Mouse (Mus musculus) kidney, embryonic 14.5 days (tissue): ENCODE measurements around the gene Mdm2. TPM values are rescaled to one million over a fixed set of nuclear protein-coding genes. Genes with fewer than 3 reads are reported as not detected.

Experiments used
- ATAC-seq: fragments of 200-750 bp; cut with Nextera tagmentation; 2 replicates; pipeline ENCODE4 v1.8.0; 2017; ENCODE audit warnings: moderate number of reproducible peaks, mild to moderate bottlenecking, moderate TSS enrichment, moderate library complexity; ENCODE audit not compliant: low FRiP score, low TSS enrichment
- H3K27ac ChIP-seq: fragments of 300-500 bp; sonication (generic); 2 replicates; pipeline ENCODE4 v1.5.1; 2014; ENCODE audit warnings: low read depth, mild to moderate bottlenecking, low read length, moderate library complexity, mixed read lengths
- H3K27me3 ChIP-seq: fragments of 300-500 bp; sonication (generic); 2 replicates; pipeline ENCODE4 v1.6.1; 2014; ENCODE audit warnings: mild to moderate bottlenecking, low read length; ENCODE audit not compliant: control insufficient read depth, insufficient read depth
- H3K36me3 ChIP-seq: fragments of 300-500 bp; sonication (generic); 2 replicates; pipeline ENCODE4 v1.6.1; 2014; ENCODE audit warnings: low read length, mixed read lengths; ENCODE audit not compliant: control insufficient read depth, insufficient read depth
- H3K4me1 ChIP-seq: fragments of 300-500 bp; sonication (generic); 2 replicates; pipeline ENCODE4 v1.6.1; 2014; ENCODE audit warnings: low read length, mixed read lengths; ENCODE audit not compliant: control insufficient read depth, insufficient read depth
- H3K4me2 ChIP-seq: fragments of 300-500 bp; sonication (generic); replicated peaks from 2 replicates; pipeline ENCODE4 v1.6.1; 2014; ENCODE audit warnings: low read depth, mild to moderate bottlenecking, low read length
- H3K4me3 ChIP-seq: fragments of 300-500 bp; sonication (generic); 2 replicates; pipeline ENCODE4 v1.5.1; 2014; ENCODE audit warnings: mild to moderate bottlenecking, low read length
- H3K9ac ChIP-seq: fragments of 300-500 bp; sonication (generic); 2 replicates; pipeline ENCODE4 v1.6.1; 2014; ENCODE audit warnings: low read depth, mild to moderate bottlenecking, low read length, moderate library complexity
- H3K9me3 ChIP-seq: fragments of 300-500 bp; sonication (generic); 2 replicates; pipeline ENCODE4 v1.6.1; 2016; ENCODE audit warnings: low read length; ENCODE audit not compliant: control insufficient read depth
- WGBS: fragments of 180-500 bp; shearing (Covaris S2); extraction: QIAGEN DNeasy Blood & Tissue Kit; methylation state at CpG from one replicate; pipeline ENCODE4 v1.1.7; 2014; 5-methylcytosine and 5-hydroxymethylcytosine counted together
- polyA plus RNA-seq: library from polyadenylated mRNA; unstranded; fragments of >200 nt; fragmentation: Nextera tagmentation; extraction: Ambion mirVana; gene quantifications from 2 replicates; pipeline ENCODE4 v1.2.1, GENCODE M21; 2014

The Mdm2 gene
- polyA plus RNA-seq, 1 experiment from 2014 or later, result 65.6 TPM

GRCm38 (mm10) chr10:117644828-117645227, 65.7 kb downstream of the Mdm2 start:
- no peak overlapping the region for H3K4me3 ChIP-seq
- H3K9me3 ChIP-seq, result no peaks in the 10 kb centered on the region
- H3K9ac ChIP-seq, result no peak overlapping the region
- H3K27me3 ChIP-seq, result no peaks in the 10 kb centered on the region
- WGBS, result 80% methylated on average over 11 of the region's 11 CpGs
- H3K4me1 ChIP-seq, result 0 out of 2 replicates have a peak, but pooled peaks cover 10% of the 10 kb centered on the region
- no peak overlapping the region for H3K4me2 ChIP-seq
- no peak for ATAC-seq
- no peak overlapping the region for H3K27ac ChIP-seq
- H3K36me3 ChIP-seq, result no peaks in the 10 kb centered on the region

- H3K27ac ChIP-seq, result no peak overlapping the region
- 0 out of 2 replicates have a peak, but pooled peaks cover 10% of the 10 kb centered on the region for H3K4me1 ChIP-seq
- H3K27me3 ChIP-seq, result no peaks in the 10 kb centered on the region
- H3K9me3 ChIP-seq, result no peaks in the 10 kb centered on the region
- no peak overlapping the region for H3K4me2 ChIP-seq
- H3K36me3 ChIP-seq, result no peaks in the 10 kb centered on the region
- no peak overlapping the region for H3K9ac ChIP-seq
- H3K4me3 ChIP-seq, result no peak overlapping the region
- WGBS, result 21% methylated on average over 8 of the region's 8 CpGs
- no peak for ATAC-seq
Measured at GRCm38 (mm10) chr10:117644429-117644748, 66.2 kb downstream of the Mdm2 start.

- ATAC-seq, result no peak
- H3K27ac ChIP-seq, result no peak overlapping the region
- H3K9me3 ChIP-seq, result no peaks in the 10 kb centered on the region
- H3K27me3 ChIP-seq, result no peaks in the 10 kb centered on the region
- H3K4me1 ChIP-seq, result 0 out of 2 replicates have a peak, but pooled peaks cover 10% of the 10 kb centered on the region
- H3K9ac ChIP-seq, result no peak overlapping the region
- no peaks in the 10 kb centered on the region for H3K36me3 ChIP-seq
- H3K4me3 ChIP-seq, result no peak overlapping the region
- WGBS, result 72% methylated on average over 12 of the region's 12 CpGs
- H3K4me2 ChIP-seq, result no peak overlapping the region
Measured at GRCm38 (mm10) chr10:117643711-117644428, 66.7 kb downstream of the Mdm2 start.

GRCm38 (mm10) chr10:117643302-117643701, 67.3 kb downstream of the Mdm2 start:
- H3K27ac ChIP-seq, result no peak overlapping the region
- H3K4me2 ChIP-seq, result no peak overlapping the region
- no peak overlapping the region for H3K4me3 ChIP-seq
- no peak for ATAC-seq
- 0 out of 2 replicates have a peak, but pooled peaks cover 10% of the 10 kb centered on the region for H3K4me1 ChIP-seq
- H3K27me3 ChIP-seq, result no peaks in the 10 kb centered on the region
- 77% methylated on average over 6 of the region's 6 CpGs for WGBS
- H3K9me3 ChIP-seq, result no peaks in the 10 kb centered on the region
- H3K9ac ChIP-seq, result no peak overlapping the region
- no peaks in the 10 kb centered on the region for H3K36me3 ChIP-seq

GRCm38 (mm10) chr10:117642491-117643262, 67.9 kb downstream of the Mdm2 start:
- Histone ChIP-seq H3K4me2 (no peak overlapping the region), H3K4me1 (0 out of 2 replicates have a peak, but pooled peaks cover 10% of the 10 kb centered on the region), H3K36me3 (no peaks in the 10 kb centered on the region), H3K27ac (no peak overlapping the region), H3K9me3 (no peaks in the 10 kb centered on the region), H3K9ac (no peak overlapping the region), H3K27me3 (no peaks in the 10 kb centered on the region), H3K4me3 (no peak overlapping the region)
- ATAC-seq, result no peak
- WGBS, result 93% methylated on average over 15 of the region's 15 CpGs

GRCm38 (mm10) chr10:117642201-117642450, 68.4 kb downstream of the Mdm2 start:
- 86% methylated on average over 9 of the region's 9 CpGs for WGBS
- H3K27me3 ChIP-seq, result no peaks in the 10 kb centered on the region
- ATAC-seq, result no peak
- no peak overlapping the region for H3K4me3 ChIP-seq
- no peaks in the 10 kb centered on the region for H3K9me3 ChIP-seq
- H3K27ac ChIP-seq, result no peak overlapping the region
- 0 out of 2 replicates have a peak, but pooled peaks cover 10% of the 10 kb centered on the region for H3K4me1 ChIP-seq
- no peak overlapping the region for H3K4me2 ChIP-seq
- no peaks in the 10 kb centered on the region for H3K36me3 ChIP-seq
- H3K9ac ChIP-seq, result no peak overlapping the region

- H3K4me3 ChIP-seq, result no peak overlapping the region
- ATAC-seq, result no peak
- 0 out of 2 replicates have a peak, but pooled peaks cover 10% of the 10 kb centered on the region for H3K4me1 ChIP-seq
- no peaks in the 10 kb centered on the region for H3K27me3 ChIP-seq
- no peak overlapping the region for H3K27ac ChIP-seq
- H3K9ac ChIP-seq, result no peak overlapping the region
- H3K9me3 ChIP-seq, result no peaks in the 10 kb centered on the region
- H3K36me3 ChIP-seq, result no peaks in the 10 kb centered on the region
- H3K4me2 ChIP-seq, result no peak overlapping the region
- WGBS, result 64% methylated on average over 20 of the region's 20 CpGs
Measured at GRCm38 (mm10) chr10:117641400-117642200, 69.0 kb downstream of the Mdm2 start.

GRCm38 (mm10) chr10:117640595-117641078, 69.9 kb downstream of the Mdm2 start:
- Histone ChIP-seq H3K9me3 (no peaks in the 10 kb centered on the region), H3K36me3 (no peaks in the 10 kb centered on the region), H3K27ac (no peak overlapping the region), H3K4me3 (no peak overlapping the region), H3K4me1 (0 out of 2 replicates have a peak, but pooled peaks cover 10% of the 10 kb centered on the region), H3K4me2 (no peak overlapping the region), H3K9ac (no peak overlapping the region), H3K27me3 (no peaks in the 10 kb centered on the region)
- WGBS, result 72% methylated on average over 7 of the region's 7 CpGs
- no peak for ATAC-seq
